Mouse (Mus musculus) forebrain, postnatal 0 days (tissue): ENCODE results near the gene Il18rap. TPM values are rescaled to one million over a fixed set of nuclear protein-coding genes. Genes with fewer than 3 reads are reported as not detected.
"Not testable (repeated sequence)": the region's sequence is repeated elsewhere in the genome, so short reads cannot be mapped to it uniquely, and the experiment has no call there.

Experiments
- ATAC-seq: fragments of 200-750 bp; cut with Nextera tagmentation; 2 replicates; pipeline ENCODE4 v1.8.0; 2017; ENCODE audit warnings: mild to moderate bottlenecking, moderate library complexity
- DNase-seq: peaks from one replicate; pipeline ENCODE4 v3.0.0-alpha.2; 2015
- H3K27ac ChIP-seq: fragments of 300-500 bp; sonication (generic); 2 replicates; pipeline ENCODE4 v1.5.1; 2014; ENCODE audit warnings: low read depth, mild to moderate bottlenecking, antibody characterized with exemption, low read length, moderate library complexity, mixed read lengths
- H3K27me3 ChIP-seq: fragments of 300-500 bp; sonication (generic); 2 replicates; pipeline ENCODE4 v1.6.1; 2014; ENCODE audit warnings: mild to moderate bottlenecking, low read length, mixed read lengths; ENCODE audit not compliant: insufficient read depth
- H3K36me3 ChIP-seq: fragments of 300-500 bp; sonication (generic); 2 replicates; pipeline ENCODE4 v1.6.1; 2014; ENCODE audit warnings: mild to moderate bottlenecking, moderate library complexity; ENCODE audit not compliant: insufficient read depth
- H3K4me1 ChIP-seq: fragments of 300-500 bp; sonication (generic); 2 replicates; pipeline ENCODE4 v1.6.1; 2014; ENCODE audit warnings: antibody characterized with exemption; ENCODE audit not compliant: insufficient read depth
- H3K4me2 ChIP-seq: fragments of 300-500 bp; sonication (generic); 2 replicates; pipeline ENCODE4 v1.6.1; 2014; ENCODE audit warnings: low read depth, mild to moderate bottlenecking, moderate library complexity
- H3K4me3 ChIP-seq: fragments of 300-500 bp; sonication (generic); 2 replicates; pipeline ENCODE4 v1.5.1; 2014; ENCODE audit warnings: low read depth, low read length, mixed read lengths
- H3K9ac ChIP-seq: fragments of 300-500 bp; sonication (generic); 2 replicates; pipeline ENCODE4 v1.6.1; 2014; ENCODE audit warnings: mild to moderate bottlenecking
- H3K9me3 ChIP-seq: fragments of 300-500 bp; sonication (generic); 2 replicates; pipeline ENCODE4 v1.6.1; 2016; ENCODE audit warnings: low read length
- CTCF ChIP-seq: sonication (generic); IDR thresholded peaks from 2 replicates; pipeline ENCODE4 v1.5.1; 2016; ENCODE audit warnings: antibody characterized with exemption, control low read depth, low read depth
- WGBS: fragments of 180-500 bp; shearing (Covaris S2); extraction: QIAGEN DNeasy Blood & Tissue Kit; methylation state at CpG from one replicate; pipeline ENCODE4 v1.1.7; 2014; 5-methylcytosine and 5-hydroxymethylcytosine counted together
- polyA plus RNA-seq: library from polyadenylated mRNA; unstranded; fragments of >200 nt; fragmentation: Nextera tagmentation; extraction: Ambion mirVana; gene quantifications from 2 replicates; pipeline ENCODE4 v1.2.1, GENCODE M21; 2015
- total RNA-seq: library from RNA; depleted of rRNA; stranded (reverse); fragments of >200 nt; gene quantifications from 2 replicates; pipeline ENCODE4 v1.2.3, GENCODE M21; 2014; rRNA removed

Il18rap gene
- total and polyA plus RNA-seq, 2 experiments from 2014 or later = 0.06 to 1.1 TPM

GRCm38 (mm10) chr1:40586776-40587175 lies 71.6 kb downstream of the Il18rap start:
- ATAC-seq (no peak), DNase-seq (no peak)
- H3K4me3 ChIP-seq = no peak overlapping the region
- no peaks in the 10 kb centered on the region for H3K9me3 ChIP-seq
- TF ChIP-seq CTCF = no peak
- 84% methylated on average over 5 of the region's 5 CpGs for WGBS
- no peaks in the 10 kb centered on the region for H3K27me3 ChIP-seq
- H3K9ac ChIP-seq = no peak overlapping the region
- H3K36me3 ChIP-seq = no peaks in the 10 kb centered on the region
- no peak overlapping the region for H3K27ac ChIP-seq
- no peak overlapping the region for H3K4me2 ChIP-seq
- H3K4me1 ChIP-seq = no peaks in the 10 kb centered on the region

GRCm38 (mm10) chr1:40590931-40591330 lies 75.8 kb downstream of the Il18rap start:
- H3K27ac ChIP-seq = no peak overlapping the region
- H3K4me1 ChIP-seq = no peaks in the 10 kb centered on the region
- ATAC-seq (no peak), DNase-seq (no peak)
- no peaks in the 10 kb centered on the region for H3K36me3 ChIP-seq
- H3K27me3 ChIP-seq = no peaks in the 10 kb centered on the region
- 90% methylated on average over 4 of the region's 4 CpGs for WGBS
- no peak for TF ChIP-seq CTCF
- H3K9ac ChIP-seq = no peak overlapping the region
- no peak overlapping the region for H3K4me2 ChIP-seq
- H3K4me3 ChIP-seq = no peak overlapping the region
- no peaks in the 10 kb centered on the region for H3K9me3 ChIP-seq

GRCm38 (mm10) chr1:40597822-40598221 lies 82.7 kb downstream of the Il18rap start:
- ATAC-seq (no peak), DNase-seq (no peak)
- Histone ChIP-seq H3K27me3 (no peaks in the 10 kb centered on the region), H3K9me3 (no peaks in the 10 kb centered on the region), H3K4me2 (no peak overlapping the region), H3K9ac (no peak overlapping the region), H3K4me1 (no peaks in the 10 kb centered on the region), H3K27ac (no peak overlapping the region), H3K4me3 (no peak overlapping the region), H3K36me3 (no peaks in the 10 kb centered on the region)
- 76% methylated on average over 5 of the region's 5 CpGs for WGBS
- no peak for TF ChIP-seq CTCF

- not testable (repeated sequence) for ATAC-seq, H3K4me1 ChIP-seq, H3K4me3 ChIP-seq, H3K27ac ChIP-seq, H3K27me3 ChIP-seq, DNase-seq, H3K36me3 ChIP-seq, H3K4me2 ChIP-seq, H3K9me3 ChIP-seq, H3K9ac ChIP-seq
- WGBS = 86% methylated on average over 9 of the region's 9 CpGs
These were observed 84.5 kb downstream of the Il18rap start for GRCm38 (mm10) chr1:40599661-40600060.

- peak overlapping the region; percentile 15; the same call in 1 of the 2 replicates for H3K4me2 ChIP-seq
- H3K36me3 ChIP-seq = no peaks in the 10 kb centered on the region
- no peak overlapping the region for H3K9ac ChIP-seq
- H3K4me1 ChIP-seq = no peaks in the 10 kb centered on the region
- no peak for TF ChIP-seq CTCF
- ATAC-seq (peak; percentile 76), DNase-seq (peak; percentile 77)
- 63% methylated on average over 25 of the region's 25 CpGs for WGBS
- peak overlapping the region; percentile 7; the same call in 1 of the 2 replicates for H3K4me3 ChIP-seq
- no peaks in the 10 kb centered on the region for H3K9me3 ChIP-seq
- H3K27me3 ChIP-seq = no peaks in the 10 kb centered on the region
- peak overlapping the region; percentile 35; the same call in 1 of the 2 replicates for H3K27ac ChIP-seq
These were observed 85.5 kb downstream of the Il18rap start for GRCm38 (mm10) chr1:40600394-40601327.

Other genes starting within 250 kb of the Il18rap start
- gene Il1rl2, start 190.8 kb upstream of the Il18rap start, total RNA-seq = 0.77 and 1.8 TPM in 2 replicates
- 0.50 and 0.76 TPM in 2 replicates for gene Il1rl2, start 190.8 kb upstream of the Il18rap start, polyA plus RNA-seq
- gene Il1rl1, start 85.8 kb upstream of the Il18rap start, total RNA-seq = 0.19 and 0.46 TPM in 2 replicates
- gene Il1rl1, start 85.8 kb upstream of the Il18rap start, polyA plus RNA-seq = 0.04 and 0.12 TPM in 2 replicates
- 0.08 TPM in 1 of 2 replicates, not detected in the other for gene Il18r1, start 49.8 kb upstream of the Il18rap start, total RNA-seq
- not detected in 2 replicates for gene Il18r1, start 49.8 kb upstream of the Il18rap start, polyA plus RNA-seq
- 0.31 and 0.33 TPM in 2 replicates for gene Slc9a4, start 64.7 kb downstream of the Il18rap start, total RNA-seq
- 0.13 and 0.15 TPM in 2 replicates for gene Slc9a4, start 64.7 kb downstream of the Il18rap start, polyA plus RNA-seq
- gene Slc9a2, start 165.2 kb downstream of the Il18rap start, total RNA-seq = 1.6 and 1.8 TPM in 2 replicates
- gene Slc9a2, start 165.2 kb downstream of the Il18rap start, polyA plus RNA-seq = 0.55 and 0.57 TPM in 2 replicates